Mouse (Mus musculus) liver (tissue): ENCODE results near the gene Lrba.

ENCODE experiments used
- DNase-seq: peaks from one replicate; pipeline ENCODE4 v3.0.0-alpha.2; 2020; ENCODE audit warnings: mixed read lengths

Lrba gene

GRCm38 (mm10) chr3:86561023-86561344, 336.5 kb downstream of the Lrba start:
- no peak for DNase-seq

DNA sequence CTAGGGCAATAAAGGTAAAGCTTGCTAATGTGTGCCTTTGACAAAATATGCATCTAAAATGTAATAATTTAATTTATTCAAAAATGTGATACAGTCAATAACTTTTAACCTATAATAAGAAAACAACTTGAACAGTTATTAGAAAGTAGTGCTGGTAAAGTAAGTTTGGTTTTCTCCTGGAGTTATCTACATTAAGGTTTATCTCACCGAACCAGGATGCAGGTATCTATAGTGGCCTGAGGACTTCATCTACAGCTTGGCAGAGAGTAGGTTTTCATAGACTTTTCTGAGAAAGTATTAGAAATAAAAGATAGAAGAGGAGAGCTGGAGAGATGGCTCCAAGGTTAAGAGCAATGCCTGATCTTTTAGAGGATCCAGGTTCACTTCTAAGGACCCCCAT, 336.9 kb downstream of the Lrba start:
- DNase-seq: no peak

GRCm38 (mm10) chr3:86567312-86567711, 342.8 kb downstream of the Lrba start:
- no peak for DNase-seq

DNA sequence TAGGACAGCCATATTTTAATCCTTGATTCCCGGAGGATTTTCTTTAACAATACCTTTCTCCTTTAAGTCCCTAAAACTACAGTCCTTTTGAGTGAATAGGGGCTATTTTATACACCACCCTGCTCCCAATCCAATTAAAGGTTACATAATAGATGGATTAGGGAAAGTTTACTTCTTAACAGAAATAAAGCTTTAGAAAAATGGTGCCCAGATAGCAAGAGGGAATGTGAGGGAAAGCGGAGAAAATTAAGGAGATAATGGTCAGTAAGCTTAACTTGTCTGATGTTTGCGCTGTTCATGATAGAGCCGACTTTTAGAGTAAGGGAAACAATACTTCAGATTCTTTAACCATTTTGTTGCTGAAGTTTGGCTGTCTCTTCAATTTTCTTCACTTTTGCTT, 347.0 kb downstream of the Lrba start:
- DNase-seq: no peak

- no peak for DNase-seq
These were observed 348.2 kb downstream of the Lrba start for GRCm38 (mm10) chr3:86572519-86573244.

- no peak for DNase-seq
These were observed 350.8 kb downstream of the Lrba start for GRCm38 (mm10) chr3:86575312-86575711.

GRCm38 (mm10) chr3:86602284-86602683, 377.8 kb downstream of the Lrba start:
- no peak for DNase-seq

DNA sequence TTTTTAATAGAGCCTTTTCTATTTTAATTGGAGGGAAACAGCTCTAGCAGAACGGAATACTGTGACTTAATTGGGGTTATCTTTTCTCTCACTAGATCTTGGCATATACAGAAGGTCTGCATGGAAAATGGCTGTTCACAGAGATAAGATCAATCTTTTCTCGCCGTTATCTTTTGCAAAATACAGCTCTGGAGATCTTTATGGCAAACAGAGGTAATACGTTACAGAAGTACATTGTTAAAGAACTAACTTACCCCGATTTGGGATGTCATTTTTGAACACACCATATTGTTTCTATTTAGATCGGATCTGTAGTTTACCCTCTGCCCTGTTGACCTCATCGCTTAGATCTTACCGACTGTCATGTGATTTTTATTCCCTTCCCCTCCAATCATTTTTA, 381.3 kb downstream of the Lrba start:
- DNase-seq: no peak

DNA sequence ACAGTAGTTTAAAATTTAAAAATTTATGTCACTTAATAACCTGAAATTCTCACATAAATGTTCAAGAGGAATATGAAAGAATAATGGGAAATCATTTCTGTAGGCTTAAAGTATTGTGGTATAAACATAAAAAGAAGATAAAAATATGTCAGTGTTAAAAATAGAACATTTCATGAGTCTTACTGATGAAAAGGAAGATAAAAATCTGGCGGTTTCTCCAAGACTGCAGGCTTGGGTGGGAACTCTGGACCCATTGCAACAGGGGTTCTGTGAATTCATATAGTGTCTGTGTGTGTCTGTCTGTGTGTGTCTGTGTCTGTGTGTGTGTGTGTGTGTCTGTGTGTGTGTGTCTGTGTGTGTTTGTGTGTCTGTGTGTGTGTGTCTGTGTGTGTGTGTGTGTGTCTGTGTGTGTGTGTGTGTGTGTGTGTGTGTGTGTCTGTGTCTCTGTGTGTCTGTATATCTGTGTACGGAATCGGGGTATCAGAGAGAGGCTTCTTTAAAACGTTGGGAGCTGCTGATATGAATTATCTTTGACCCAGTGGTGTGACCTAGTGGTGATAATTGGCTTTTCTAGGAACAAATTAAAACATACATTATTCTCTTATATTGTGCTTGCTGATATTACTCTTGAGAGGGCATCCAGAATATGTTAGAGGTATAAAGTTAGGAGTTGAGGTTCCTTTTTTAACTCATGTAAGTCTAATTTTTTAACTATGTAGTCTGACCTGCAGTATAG, 402.7 kb downstream of the Lrba start:
- DNase-seq: no peak

DNA sequence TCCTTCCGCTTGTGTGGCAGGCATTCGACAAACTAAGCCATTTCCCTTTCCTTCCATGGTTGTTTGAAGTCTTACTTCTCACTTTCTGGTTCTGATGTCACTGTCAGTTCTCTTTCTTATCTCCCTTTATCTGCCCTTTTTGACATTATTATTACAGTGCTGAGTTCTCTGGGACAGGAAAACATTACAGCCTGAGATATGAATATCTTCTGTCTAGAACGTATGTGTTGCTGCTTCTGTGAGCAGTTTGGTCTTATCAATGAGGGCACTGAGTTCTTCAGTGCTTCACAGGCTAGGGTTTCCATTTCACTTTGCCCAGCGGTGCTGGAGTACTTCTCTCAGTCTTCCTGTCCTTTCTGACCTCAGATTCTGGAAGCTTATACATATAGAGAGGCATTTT, 404.9 kb downstream of the Lrba start:
- no peak for DNase-seq

DNA sequence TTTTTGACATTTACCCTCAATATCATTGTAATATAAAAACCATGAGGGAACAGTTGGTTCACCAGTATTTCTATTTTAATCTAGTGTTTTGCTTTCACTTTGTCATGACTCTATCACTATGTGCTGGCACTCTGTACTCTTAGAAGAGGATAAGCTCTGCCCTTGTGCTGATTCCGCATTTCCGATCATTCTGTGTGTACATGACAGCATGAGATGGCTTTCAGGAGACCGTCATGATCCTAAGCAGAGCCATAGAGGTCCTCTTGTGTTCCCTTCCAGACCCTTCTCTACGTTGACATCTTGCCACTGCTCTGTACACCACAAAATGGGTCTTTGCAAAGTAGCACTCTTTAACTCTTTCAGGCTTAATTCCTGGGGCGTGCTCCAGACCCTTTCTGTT, 411.0 kb downstream of the Lrba start:
- DNase-seq: no peak

DNA sequence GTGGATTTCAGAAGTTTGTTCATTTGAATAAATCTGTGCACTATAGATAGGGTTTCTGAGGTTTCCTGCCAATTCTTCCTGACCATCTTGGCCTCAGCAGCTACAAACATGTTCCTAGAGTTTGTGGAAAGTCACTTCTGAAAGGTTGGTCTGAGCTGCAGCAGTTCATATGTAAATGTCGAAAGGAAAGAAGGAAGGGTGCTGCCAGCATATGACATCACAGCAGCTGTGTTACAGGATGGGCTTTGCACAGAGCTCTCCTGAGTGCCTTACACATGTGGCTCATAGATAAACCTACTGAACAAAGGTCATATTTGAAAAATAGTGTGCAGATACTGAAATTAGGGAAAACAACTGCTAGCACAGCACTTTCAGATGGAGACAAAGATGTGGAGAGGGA, 411.5 kb downstream of the Lrba start:
- no peak for DNase-seq

DNA sequence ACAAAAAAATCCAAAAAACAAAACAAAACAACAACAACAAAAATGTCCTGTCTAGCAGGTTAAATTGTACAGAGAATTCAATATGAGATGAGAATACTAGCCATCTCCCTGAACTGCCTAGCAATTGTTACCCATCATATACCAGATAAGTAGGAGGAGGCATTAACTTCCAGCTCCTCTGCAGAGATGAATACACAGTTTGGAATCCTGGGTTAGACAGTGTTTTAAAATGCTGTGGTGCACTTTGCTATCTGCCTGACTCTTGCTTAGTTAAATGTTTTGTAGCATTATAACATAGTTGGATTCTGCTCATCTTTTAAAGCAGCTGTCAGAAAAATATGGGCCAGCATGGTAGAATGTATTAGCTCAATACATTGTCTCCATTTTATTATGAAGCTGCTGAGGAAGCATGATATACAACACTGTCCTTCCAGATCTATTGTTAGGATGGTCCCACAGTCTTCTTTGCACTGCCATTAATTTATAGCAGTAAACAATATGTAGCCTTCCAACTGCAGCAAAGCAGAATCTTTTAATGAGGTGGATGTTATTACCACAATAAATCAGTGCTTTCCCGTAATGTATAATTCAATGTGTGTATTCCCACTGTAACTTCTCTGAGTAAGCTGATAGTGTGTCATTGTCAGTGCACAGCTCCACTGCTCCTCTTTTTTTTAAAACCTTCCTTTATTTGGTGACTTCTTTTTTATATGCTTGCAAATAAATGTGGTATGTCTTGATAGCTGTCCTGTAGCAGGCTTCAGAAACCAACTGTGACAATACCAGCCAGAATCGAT, 414.3 kb downstream of the Lrba start:
- DNase-seq: no peak

DNA sequence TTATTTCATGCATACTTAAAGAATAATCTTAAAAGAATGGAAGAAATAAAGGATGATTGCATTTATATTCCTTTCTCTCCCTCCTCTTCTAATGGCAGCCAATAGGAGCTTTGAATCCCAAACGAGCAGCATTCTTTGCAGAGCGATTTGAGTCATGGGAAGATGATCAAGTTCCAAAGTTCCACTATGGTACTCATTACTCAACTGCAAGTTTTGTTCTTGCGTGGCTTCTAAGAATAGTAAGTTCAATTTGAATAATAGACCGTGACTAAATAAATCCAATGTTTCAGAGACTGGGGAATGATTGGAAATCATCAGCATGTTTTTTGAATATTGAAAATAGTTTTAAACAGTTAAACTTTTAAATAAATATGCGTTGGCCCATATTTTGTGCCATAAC, 416.9 kb downstream of the Lrba start:
- no peak for DNase-seq

- no peak for DNase-seq
These were observed 417.3 kb downstream of the Lrba start for GRCm38 (mm10) chr3:86641796-86642195.

DNA sequence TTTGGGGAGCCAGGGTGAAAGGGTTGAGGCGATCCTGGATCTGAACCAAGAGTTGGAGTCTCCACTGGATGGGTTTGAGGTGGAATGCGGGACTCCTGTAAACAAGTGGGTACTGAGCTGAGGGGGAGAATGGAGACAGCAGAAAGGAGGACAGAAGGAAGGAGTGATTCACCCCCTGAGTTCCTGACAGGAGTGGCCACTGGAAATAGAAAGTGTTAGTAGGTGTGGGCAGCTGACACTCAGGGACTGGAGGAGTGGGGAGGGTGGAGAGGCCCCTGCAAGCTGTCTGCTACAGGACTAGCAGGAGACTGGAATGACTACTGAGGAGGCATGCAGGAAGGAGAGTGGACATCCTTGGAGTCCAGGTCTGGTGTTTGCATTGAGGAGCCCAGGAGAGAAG, 422.3 kb downstream of the Lrba start:
- no peak for DNase-seq

DNA sequence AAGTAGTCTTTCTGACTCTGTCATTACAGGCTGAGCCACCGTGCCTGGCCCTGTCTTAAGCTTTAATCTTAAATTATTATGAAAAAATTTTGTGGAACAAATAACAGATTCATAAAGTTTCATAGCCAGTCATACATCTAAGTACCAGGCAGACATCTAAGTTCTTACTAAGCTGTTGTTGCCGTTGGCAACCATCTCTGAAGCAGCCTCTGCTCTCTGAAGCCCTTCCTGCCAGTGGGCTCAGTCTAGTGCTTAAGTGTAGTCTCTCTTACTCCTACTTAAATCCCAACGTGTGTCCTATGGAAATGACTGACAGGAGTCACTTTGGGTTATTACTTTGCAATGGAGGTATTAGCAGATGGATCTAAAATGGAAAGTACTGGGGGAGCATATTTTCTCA, 426.5 kb downstream of the Lrba start:
- no peak for DNase-seq

GRCm38 (mm10) chr3:86659326-86659725, 434.8 kb downstream of the Lrba start:
- DNase-seq: no peak

DNA sequence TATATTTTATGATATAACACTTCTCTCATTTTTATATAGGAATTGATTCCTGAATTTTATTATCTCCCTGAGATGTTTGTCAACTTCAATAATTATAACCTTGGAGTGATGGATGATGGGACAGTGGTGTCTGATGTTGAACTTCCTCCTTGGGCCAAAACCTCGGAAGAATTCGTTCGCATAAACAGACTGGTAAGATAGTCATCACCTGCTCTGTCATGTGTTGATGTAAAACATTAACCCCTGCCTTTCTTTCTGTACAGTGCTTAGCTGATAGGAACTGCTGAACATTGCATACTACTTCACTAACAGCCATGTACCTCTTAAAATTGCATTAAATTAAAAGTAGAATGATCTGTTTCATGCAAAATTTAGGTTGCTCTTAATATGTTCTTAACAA, 439.9 kb downstream of the Lrba start:
- no peak for DNase-seq

DNA sequence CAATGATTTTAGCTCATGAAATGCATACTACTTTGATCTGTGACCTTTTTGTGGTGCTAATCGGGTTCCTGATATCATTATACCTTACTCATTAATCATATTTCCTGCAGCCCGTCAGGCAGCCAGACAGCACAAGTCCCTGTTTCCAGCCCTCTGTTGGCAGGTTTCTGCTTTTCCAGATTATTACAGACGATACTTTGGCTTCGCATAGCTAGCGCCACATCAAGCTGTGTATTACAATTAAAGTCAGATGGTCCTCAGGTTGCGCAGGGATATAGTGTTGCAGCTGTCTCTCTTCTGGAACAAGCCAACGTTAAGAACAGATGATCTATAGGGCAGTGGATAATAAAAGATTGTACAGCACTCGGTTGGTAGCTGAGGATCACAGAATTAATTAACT, 443.7 kb downstream of the Lrba start:
- DNase-seq: no peak

GRCm38 (mm10) chr3:86677573-86678155, 453.2 kb downstream of the Lrba start:
- no peak for DNase-seq

DNA sequence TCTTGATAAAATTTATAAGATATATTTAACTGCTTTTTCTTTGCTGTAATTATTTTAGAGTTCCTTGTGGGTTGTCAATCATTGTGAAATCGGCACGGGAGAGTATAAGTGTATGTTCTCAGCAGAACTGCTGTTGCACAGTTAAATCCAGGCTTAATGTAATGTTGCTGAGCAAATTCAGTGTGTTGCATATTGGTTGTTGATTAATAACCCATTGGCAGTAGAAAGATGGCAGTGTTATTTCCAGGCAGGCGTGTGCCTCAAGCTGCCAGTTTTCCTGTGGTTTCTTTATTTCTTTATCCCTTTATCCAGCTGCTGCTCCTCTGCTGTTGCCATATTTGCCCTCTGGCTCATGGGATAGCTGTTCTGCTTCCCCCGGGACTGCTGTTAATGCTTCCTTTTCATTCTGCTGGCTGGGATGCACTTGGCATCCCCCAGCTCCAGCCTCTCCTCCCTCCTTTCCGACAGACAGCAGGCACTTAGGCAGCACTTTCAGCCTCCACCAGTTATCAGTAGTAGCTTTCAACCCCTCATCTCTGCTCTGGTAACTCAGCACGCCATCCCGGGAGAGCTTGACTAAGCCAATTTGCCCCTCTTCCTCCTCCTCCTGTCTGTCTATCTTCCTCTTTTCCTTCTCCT, 463.2 kb downstream of the Lrba start:
- DNase-seq: no peak

DNA sequence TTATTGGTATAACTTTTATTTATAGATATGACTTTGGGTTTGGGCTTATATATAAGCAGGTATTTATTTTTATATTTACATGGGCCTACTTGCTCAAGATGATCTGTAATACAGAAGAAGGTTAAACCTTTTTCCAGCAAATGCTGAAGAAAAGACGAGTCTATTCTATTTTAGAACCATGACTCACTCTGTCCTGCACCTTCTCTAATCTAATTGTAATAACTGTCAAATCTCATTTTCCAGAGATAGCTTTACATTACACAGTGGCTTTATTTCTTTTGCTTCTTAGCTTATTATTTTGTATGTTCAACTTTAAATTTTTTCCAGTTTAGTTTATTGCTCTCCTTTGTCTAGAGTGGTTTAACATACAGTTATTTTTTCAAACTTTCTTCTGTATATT, 464.0 kb downstream of the Lrba start:
- DNase-seq: no peak
